Mouse (Mus musculus): Measurements from ENCODE around the gene Kcne4. TPM values are rescaled to one million over a fixed set of nuclear protein-coding genes. Genes with fewer than 3 reads are reported as not detected.

Kcne4 gene
- polyA plus RNA-seq, 1 experiment from 2014 or later: 29.6 TPM

DNA sequence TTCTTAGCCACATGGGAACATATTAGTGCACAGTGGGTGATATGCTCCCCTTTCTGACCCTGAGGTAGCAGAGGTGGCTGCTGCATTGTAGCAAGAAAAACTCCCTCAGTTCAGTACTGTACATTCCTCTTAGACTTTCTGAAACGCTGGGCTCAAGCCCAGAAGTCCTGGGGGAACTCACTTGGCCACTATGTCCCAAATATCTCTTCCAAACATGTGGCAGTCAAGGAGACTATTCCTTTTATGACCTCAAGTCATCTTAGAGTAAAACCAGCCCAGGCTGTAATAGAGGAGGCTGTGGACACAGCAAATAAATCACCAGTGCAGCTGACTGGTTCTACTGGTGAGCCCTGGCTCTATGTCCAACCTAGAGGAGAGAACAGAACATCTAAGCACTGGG, 45.7 kb downstream of the Kcne4 start:
- no peak for ATAC-seq (ENCODE audit: insufficient number of reproducible peaks, low FRiP score, low TSS enrichment, low read depth)
- no peak overlapping the region for H3K27ac ChIP-seq
- no peak overlapping the region for H3K4me2 ChIP-seq
- no peak overlapping the region for H3K4me3 ChIP-seq
- no peak overlapping the region for H3K9ac ChIP-seq
- no peaks in the 10 kb centered on the region for H3K9me3 ChIP-seq
- WGBS: 43% methylated on average over 1 of the region's 1 CpGs
- H3K4me1 ChIP-seq: peaks cover 11% of the 10 kb centered on the region
- no peaks in the 10 kb centered on the region for H3K27me3 ChIP-seq
- no peaks in the 10 kb centered on the region for H3K36me3 ChIP-seq

DNA sequence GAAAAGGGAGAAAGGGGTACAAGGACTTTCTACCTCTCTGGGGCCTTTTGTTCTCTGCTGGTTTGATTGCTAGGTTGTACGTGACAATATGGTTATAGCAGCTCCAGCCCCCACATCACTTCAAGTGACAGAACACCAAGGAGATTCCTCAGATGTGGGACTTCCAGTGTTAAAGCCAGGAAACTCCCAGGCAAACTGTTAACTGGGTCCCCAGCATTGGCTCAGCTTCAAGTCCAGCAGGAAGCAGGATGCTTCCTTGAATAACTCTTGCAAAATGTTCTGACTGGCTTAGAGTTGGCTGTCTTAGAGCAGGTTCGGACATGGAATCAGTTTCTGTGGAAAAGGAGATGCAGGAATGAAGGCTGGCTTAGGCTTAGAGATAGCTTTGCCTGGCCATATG, 47.3 kb downstream of the Kcne4 start:
- no peaks in the 10 kb centered on the region for H3K27me3 ChIP-seq
- 49% methylated on average over 2 of the region's 2 CpGs for WGBS
- peak overlapping the region; percentile 66; the same call in 1 of the 2 replicates for H3K27ac ChIP-seq
- H3K9me3 ChIP-seq: no peaks in the 10 kb centered on the region
- H3K4me3 ChIP-seq: no peak overlapping the region
- no peak for ATAC-seq (ENCODE audit: insufficient number of reproducible peaks, low FRiP score, low TSS enrichment, low read depth)
- no peak overlapping the region for H3K9ac ChIP-seq
- no peaks in the 10 kb centered on the region for H3K36me3 ChIP-seq
- no peak overlapping the region for H3K4me2 ChIP-seq
- peaks cover 11% of the 10 kb centered on the region for H3K4me1 ChIP-seq

DNA sequence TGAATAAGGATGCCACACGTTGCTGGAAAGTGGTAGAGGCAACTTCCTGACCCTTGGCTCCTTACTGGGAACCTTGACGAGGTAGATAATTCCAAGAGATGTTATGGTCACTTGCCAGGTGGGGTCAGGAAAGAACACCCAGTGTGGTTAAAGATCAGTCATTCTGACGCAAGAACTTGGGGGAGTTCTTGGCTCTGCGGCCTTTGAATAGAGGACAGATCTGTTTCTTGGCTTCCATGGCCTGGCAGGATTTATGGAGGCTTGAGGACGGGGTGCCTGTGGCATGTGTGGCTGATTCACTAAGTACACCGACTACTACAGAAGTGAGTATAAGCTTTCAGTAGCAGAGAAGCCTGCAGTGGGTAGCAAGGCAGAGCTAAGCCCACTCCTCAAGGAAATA, 47.8 kb downstream of the Kcne4 start:
- Histone ChIP-seq H3K27me3 (no peaks in the 10 kb centered on the region), H3K9me3 (no peaks in the 10 kb centered on the region), H3K4me3 (no peak overlapping the region), H3K9ac (no peak overlapping the region), H3K4me1 (peaks cover 11% of the 10 kb centered on the region), H3K36me3 (no peaks in the 10 kb centered on the region), H3K27ac (peak overlapping the region; percentile 66), H3K4me2 (no peak overlapping the region)
- ATAC-seq (ENCODE audit: insufficient number of reproducible peaks, low FRiP score, low TSS enrichment, low read depth): no peak
- 34% methylated on average over 6 of the region's 6 CpGs for WGBS

DNA sequence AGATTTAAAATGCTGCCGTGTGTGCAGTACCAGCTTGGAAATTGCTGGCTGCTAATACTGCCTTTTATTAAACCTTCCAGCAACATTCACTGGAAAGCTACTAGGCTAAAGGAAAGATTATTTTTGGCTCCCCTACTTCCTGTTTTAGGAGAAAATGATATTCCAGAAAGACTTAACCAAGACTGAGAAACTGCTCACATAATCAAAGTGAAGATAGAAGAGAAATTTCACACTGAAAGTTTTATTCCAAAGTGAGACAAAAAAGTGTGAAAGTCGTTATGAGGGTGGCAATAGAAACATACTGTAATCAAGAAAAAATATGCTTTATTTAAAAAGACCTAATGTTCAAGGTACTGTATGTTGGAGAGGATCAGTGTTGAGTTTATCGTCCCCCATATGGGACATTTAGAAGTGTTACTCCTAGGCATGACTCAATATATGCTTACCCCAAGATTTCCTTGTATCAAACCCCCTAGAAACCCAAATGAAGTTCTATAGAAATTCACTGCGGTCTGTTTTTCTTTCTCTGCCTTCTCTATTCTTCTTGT, 48.3 kb downstream of the Kcne4 start:
- H3K4me2 ChIP-seq: no peak overlapping the region
- H3K4me1 ChIP-seq: peaks cover 11% of the 10 kb centered on the region
- H3K36me3 ChIP-seq: no peaks in the 10 kb centered on the region
- peak overlapping the region; percentile 66 for H3K27ac ChIP-seq
- WGBS: 60% methylated on average over 4 of the region's 4 CpGs
- ATAC-seq (ENCODE audit: insufficient number of reproducible peaks, low FRiP score, low TSS enrichment, low read depth): no peak
- no peak overlapping the region for H3K9ac ChIP-seq
- no peaks in the 10 kb centered on the region for H3K9me3 ChIP-seq
- H3K27me3 ChIP-seq: no peaks in the 10 kb centered on the region
- no peak overlapping the region for H3K4me3 ChIP-seq

DNA sequence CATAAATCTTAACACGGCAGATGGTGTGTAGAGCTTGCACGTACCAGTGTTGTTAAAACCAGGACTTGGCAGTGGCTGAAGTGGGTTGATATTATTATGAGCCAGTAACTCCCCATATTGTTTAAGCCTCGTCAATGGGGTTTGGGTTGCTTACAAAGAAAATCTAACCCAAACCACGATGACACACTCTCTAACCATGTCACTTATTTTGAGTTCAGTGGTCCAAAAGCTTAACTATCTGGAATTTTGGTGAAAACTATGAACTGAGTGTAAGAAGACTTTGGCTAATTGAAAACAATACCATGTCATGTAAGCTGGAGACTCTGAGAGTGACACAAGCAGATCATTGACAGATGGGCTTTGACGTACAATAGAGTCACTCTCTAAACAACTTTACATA, 49.4 kb downstream of the Kcne4 start:
- Histone ChIP-seq H3K4me1 (peaks cover 8% of the 10 kb centered on the region), H3K27me3 (no peaks in the 10 kb centered on the region), H3K27ac (no peak overlapping the region), H3K36me3 (no peaks in the 10 kb centered on the region), H3K9ac (no peak overlapping the region), H3K9me3 (no peaks in the 10 kb centered on the region), H3K4me3 (no peak overlapping the region), H3K4me2 (no peak overlapping the region)
- WGBS: 81% methylated on average over 5 of the region's 5 CpGs
- no peak for ATAC-seq (ENCODE audit: insufficient number of reproducible peaks, low FRiP score, low TSS enrichment, low read depth)

DNA sequence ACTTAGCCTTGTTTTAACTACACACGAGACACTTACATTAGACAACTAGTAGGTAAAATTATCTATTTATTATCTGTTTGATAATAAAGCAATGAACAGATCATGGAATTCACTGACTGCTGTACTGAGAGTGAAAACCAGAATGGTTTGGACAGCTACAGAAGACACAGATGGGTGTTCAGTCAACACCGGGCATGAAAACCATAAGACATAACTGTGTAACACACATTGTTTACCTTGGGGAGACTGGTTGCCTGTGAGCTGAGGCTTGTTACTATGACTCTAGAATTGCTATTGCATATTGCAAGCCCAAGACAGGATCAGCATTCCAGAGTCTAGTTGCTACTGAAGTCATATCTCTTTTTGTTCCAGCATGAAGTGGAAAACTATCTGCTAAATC, 49.9 kb downstream of the Kcne4 start:
- no peaks in the 10 kb centered on the region for H3K36me3 ChIP-seq
- no peak for ATAC-seq (ENCODE audit: insufficient number of reproducible peaks, low FRiP score, low TSS enrichment, low read depth)
- no peaks in the 10 kb centered on the region for H3K27me3 ChIP-seq
- 88% methylated on average over 2 of the region's 2 CpGs for WGBS
- H3K27ac ChIP-seq: no peak overlapping the region
- H3K9ac ChIP-seq: no peak overlapping the region
- no peak overlapping the region for H3K4me2 ChIP-seq
- no peaks in the 10 kb centered on the region for H3K9me3 ChIP-seq
- H3K4me1 ChIP-seq: peaks cover 8% of the 10 kb centered on the region
- no peak overlapping the region for H3K4me3 ChIP-seq

Other genes with a start within 250 kb of the Kcne4 start
- gene Acsl3, start 158.9 kb upstream of the Kcne4 start, polyA plus RNA-seq (2015; fragmentation: Nextera tagmentation; extraction: Ambion mirVana): 55.5 and 62.2 TPM in 2 replicates
- 2.7 and 3.6 TPM in 2 replicates for gene Utp14b, start 158.7 kb upstream of the Kcne4 start, polyA plus RNA-seq (2015; fragmentation: Nextera tagmentation; extraction: Ambion mirVana)

Data from limb, embryonic 15.5 days (tissue).